Mouse (Mus musculus) intestine, postnatal 0 days (tissue): ENCODE data around the gene Fam104a. TPM values are rescaled to one million over a fixed set of nuclear protein-coding genes. Genes with fewer than 3 reads are reported as not detected.

Experiments
- ATAC-seq: fragments of 200-750 bp; cut with Nextera tagmentation; 2 replicates; pipeline ENCODE4 v1.8.0; 2017; ENCODE audit warnings: mild to moderate bottlenecking, moderate TSS enrichment, moderate library complexity
- H3K27ac ChIP-seq: fragments of 300-500 bp; sonication (generic); 2 replicates; pipeline ENCODE4 v1.5.1; 2014; ENCODE audit warnings: mild to moderate bottlenecking, low read depth, low read length, moderate library complexity
- H3K27me3 ChIP-seq: fragments of 300-500 bp; sonication (generic); replicated peaks from 2 replicates; pipeline ENCODE4 v1.6.1; 2014; ENCODE audit warnings: low read length, mixed read lengths; ENCODE audit not compliant: control insufficient read depth, insufficient read depth
- H3K36me3 ChIP-seq: fragments of 300-500 bp; sonication (generic); 2 replicates; pipeline ENCODE4 v1.6.1; 2014; ENCODE audit warnings: mild to moderate bottlenecking, moderate library complexity; ENCODE audit not compliant: control insufficient read depth, insufficient read depth
- H3K4me1 ChIP-seq: fragments of 300-500 bp; sonication (generic); replicated peaks from 2 replicates; pipeline ENCODE4 v1.6.1; 2014; ENCODE audit warnings: antibody characterized with exemption, low read length, mixed read lengths; ENCODE audit not compliant: control insufficient read depth, insufficient read depth
- H3K4me2 ChIP-seq: fragments of 300-500 bp; sonication (generic); replicated peaks from 2 replicates; pipeline ENCODE4 v1.6.1; 2014; ENCODE audit warnings: low read depth, mild to moderate bottlenecking, moderate library complexity
- H3K4me3 ChIP-seq: fragments of 300-500 bp; sonication (generic); 2 replicates; pipeline ENCODE4 v1.5.1; 2014; ENCODE audit warnings: low read depth, low read length
- H3K9ac ChIP-seq: fragments of 300-500 bp; sonication (generic); 2 replicates; pipeline ENCODE4 v1.6.1; 2014; ENCODE audit warnings: mild to moderate bottlenecking, low read depth, low read length
- H3K9me3 ChIP-seq: fragments of 300-500 bp; sonication (generic); 2 replicates; pipeline ENCODE4 v1.6.1; 2016; ENCODE audit warnings: mixed run types; ENCODE audit not compliant: control insufficient read depth
- CTCF ChIP-seq: sonication (generic); IDR thresholded peaks from 2 replicates; pipeline ENCODE4 v1.5.1; 2016; ENCODE audit warnings: low read depth, mild to moderate bottlenecking, control low read depth, antibody characterized with exemption, moderate library complexity
- WGBS: fragments of 180-500 bp; shearing (Covaris S2); extraction: QIAGEN DNeasy Blood & Tissue Kit; methylation state at CpG from one replicate; pipeline ENCODE4 v1.1.7; 2014; 5-methylcytosine and 5-hydroxymethylcytosine counted together
- polyA plus RNA-seq: library from polyadenylated mRNA; unstranded; fragments of >200 nt; fragmentation: Nextera tagmentation; extraction: Ambion mirVana; gene quantifications from 2 replicates; pipeline ENCODE4 v1.2.1, GENCODE M21; 2015

Fam104a gene
- polyA plus RNA-seq, 1 experiment from 2014 or later = 40.0 TPM

DNA sequence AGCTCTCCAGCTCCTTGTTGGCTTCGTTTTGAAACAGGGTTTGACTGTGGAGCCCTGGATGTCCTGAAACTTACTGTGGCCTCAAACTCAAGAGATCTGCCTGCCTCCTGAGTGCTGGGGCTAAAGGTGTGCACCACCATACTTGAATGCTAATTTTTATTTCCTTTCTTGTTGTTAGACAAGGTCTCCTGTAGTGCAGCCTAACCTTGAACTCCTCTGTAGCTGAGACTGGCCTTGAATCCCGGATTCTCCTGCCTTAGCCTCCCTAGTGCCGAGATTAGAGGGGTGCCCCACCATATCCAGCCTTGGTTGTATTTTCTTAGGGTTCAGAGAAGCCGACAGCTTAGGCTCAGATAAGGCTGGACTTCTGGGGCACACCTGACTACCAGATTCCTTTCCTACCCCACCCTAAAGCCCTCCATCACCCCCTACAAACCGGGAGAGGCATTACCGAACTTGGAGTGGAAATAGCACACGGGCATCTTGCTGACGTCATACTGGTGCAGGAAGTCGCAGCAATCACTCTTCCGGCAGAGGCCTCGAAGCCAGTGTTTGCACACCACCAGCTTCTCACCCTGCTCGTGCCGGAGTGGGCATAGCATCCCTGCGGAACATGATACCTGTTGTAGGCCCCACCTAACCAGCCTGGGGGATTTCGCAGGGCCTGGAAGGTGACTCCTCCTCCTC, 22.2 kb upstream of the Fam104a start:
- no peaks in the 10 kb centered on the region for H3K9me3 ChIP-seq
- H3K27ac ChIP-seq = no peak overlapping the region
- H3K4me3 ChIP-seq = no peak overlapping the region
- H3K36me3 ChIP-seq = no peaks in the 10 kb centered on the region; the same call in 1 of the 2 replicates
- 61% methylated on average over 15 of the region's 15 CpGs for WGBS
- H3K4me2 ChIP-seq = no peak overlapping the region
- H3K27me3 ChIP-seq = no peaks in the 10 kb centered on the region
- H3K4me1 ChIP-seq = 0 out of 2 replicates have a peak, but pooled peaks cover 2% of the 10 kb centered on the region
- no peak overlapping the region for H3K9ac ChIP-seq
- ATAC-seq = no peak
- no peak for TF ChIP-seq CTCF

DNA sequence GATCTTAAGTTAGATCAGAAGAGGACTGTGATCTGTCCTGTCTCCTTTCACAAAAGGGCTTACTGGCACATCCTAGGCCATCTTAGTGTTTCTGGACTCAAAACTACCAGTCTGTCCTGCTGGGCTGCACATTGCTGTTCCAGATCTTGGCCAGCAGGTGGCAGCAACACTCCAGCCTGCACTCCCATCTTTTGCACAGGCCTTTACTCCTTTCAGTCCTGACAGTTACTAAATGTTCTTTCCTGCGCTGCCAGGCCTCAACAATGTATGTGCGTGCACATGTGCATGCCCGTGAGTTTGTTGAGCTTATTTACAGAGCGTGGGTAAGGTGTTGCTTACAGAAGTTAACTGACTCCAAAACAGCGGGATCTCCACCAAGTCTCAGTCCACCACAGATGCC, 19.8 kb upstream of the Fam104a start:
- ATAC-seq = peak; percentile 29; the same call in 1 of the 2 replicates
- Histone ChIP-seq H3K36me3 (no peaks in the 10 kb centered on the region; the same call in 1 of the 2 replicates), H3K27me3 (no peaks in the 10 kb centered on the region), H3K4me2 (no peak overlapping the region), H3K4me3 (no peak overlapping the region), H3K27ac (no peak overlapping the region), H3K9me3 (no peaks in the 10 kb centered on the region), H3K9ac (no peak overlapping the region), H3K4me1 (no peaks in the 10 kb centered on the region)
- TF ChIP-seq CTCF = peak; percentile 100
- WGBS = 30% methylated on average over 5 of the region's 5 CpGs

DNA sequence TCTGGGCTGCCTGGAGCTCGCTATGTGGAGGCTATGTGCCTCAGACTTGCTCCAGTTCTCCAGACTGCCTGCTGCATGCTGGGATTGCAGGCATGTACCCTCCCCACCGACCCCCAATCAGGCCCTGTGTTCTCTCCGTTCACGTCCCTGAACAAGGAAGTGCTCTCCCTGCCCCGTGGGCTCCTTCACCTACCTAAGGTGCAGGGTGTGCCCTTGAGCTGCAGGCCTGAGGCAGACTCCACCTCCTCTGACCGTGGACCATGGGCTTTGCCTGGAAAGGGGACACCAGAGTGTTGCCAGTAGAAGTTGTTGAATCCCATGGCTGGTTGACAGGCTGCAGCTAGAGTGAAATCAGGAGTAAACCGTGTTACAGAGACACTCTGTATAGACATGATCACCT, 15.7 kb upstream of the Fam104a start:
- ATAC-seq = no peak
- no peak overlapping the region for H3K27ac ChIP-seq
- TF ChIP-seq CTCF = no peak

DNA sequence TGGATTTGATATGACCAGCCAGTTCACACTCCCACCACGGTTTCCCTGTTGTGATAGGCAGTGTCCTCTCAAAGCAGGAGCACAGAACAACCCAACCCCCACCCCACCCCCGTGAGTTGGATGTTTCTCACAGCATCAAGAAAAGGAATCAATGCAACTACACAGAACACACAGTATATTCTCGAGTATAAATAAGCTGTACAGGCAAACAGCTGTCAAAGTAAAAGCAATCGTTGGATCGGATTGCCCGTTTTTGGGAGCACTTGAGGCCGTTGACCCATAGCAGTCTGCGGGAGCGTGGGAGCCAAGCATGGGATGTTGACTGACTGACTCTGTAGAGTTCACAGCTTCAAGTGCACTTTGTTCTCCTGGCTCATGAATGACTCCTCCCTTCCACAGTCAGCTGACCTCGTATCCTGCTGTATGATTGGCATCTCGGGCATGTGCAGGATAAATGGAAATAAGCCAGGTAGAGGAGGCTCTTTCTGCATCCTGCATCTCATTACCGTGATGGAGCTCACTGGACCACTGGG, 14.1 kb upstream of the Fam104a start:
- Histone ChIP-seq H3K4me2 (no peak overlapping the region), H3K4me1 (no peaks in the 10 kb centered on the region), H3K27me3 (no peaks in the 10 kb centered on the region), H3K9ac (no peak overlapping the region), H3K36me3 (peaks cover 27% of the 10 kb centered on the region), H3K4me3 (no peak overlapping the region), H3K27ac (no peak overlapping the region), H3K9me3 (no peaks in the 10 kb centered on the region)
- WGBS = 49% methylated on average over 12 of the region's 12 CpGs
- no peak for TF ChIP-seq CTCF
- ATAC-seq = peak; percentile 83

More for the DNA sequence above, 15.7 kb upstream of the Fam104a start:
- WGBS = 59% methylated on average over 7 of the region's 7 CpGs
- H3K4me2 ChIP-seq = no peak overlapping the region
- H3K36me3 ChIP-seq = peaks cover 16% of the 10 kb centered on the region
- no peak overlapping the region for H3K9ac ChIP-seq
- no peaks in the 10 kb centered on the region for H3K9me3 ChIP-seq
- no peaks in the 10 kb centered on the region for H3K27me3 ChIP-seq
- H3K4me3 ChIP-seq = no peak overlapping the region
- H3K4me1 ChIP-seq = no peaks in the 10 kb centered on the region

DNA sequence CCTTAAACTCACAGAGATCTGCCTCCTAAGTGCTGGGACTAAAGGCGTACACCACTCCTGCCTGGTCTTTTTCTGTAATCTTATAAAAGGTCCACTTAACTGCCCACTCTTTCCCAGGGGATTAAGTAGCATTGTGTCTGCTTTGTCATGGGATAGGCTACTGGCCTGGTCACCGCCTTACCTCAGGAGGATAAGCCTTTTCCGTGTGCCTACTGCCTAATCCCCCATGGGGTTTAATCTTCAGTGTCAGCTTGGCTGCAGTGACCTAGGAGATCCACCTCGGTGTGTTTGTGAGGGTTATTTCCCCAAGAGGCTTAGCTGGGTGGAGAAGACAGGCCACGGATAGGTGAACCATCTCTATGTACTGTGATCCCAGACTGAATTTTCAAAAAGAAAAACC, 13.6 kb upstream of the Fam104a start:
- Histone ChIP-seq H3K9me3 (no peaks in the 10 kb centered on the region), H3K4me1 (no peaks in the 10 kb centered on the region), H3K4me2 (no peak overlapping the region), H3K36me3 (peaks cover 29% of the 10 kb centered on the region), H3K9ac (no peak overlapping the region), H3K4me3 (no peak overlapping the region), H3K27ac (no peak overlapping the region), H3K27me3 (no peaks in the 10 kb centered on the region)
- no peak for TF ChIP-seq CTCF
- WGBS = 78% methylated on average over 5 of the region's 5 CpGs
- no peak for ATAC-seq

- 48% methylated on average over 3 of the region's 3 CpGs for whole genome bisulfite sequencing
- H3K27me3 ChIP-seq = no peaks in the 10 kb centered on the region
- no peak overlapping the region for H3K9ac ChIP-seq
- H3K4me2 ChIP-seq = peak overlapping the region; percentile 27; the same call in 1 of the 2 replicates
- H3K36me3 ChIP-seq = peaks cover 45% of the 10 kb centered on the region
- peak overlapping the region; percentile 82 for H3K27ac ChIP-seq
- no peak overlapping the region for H3K4me3 ChIP-seq
- H3K9me3 ChIP-seq = no peaks in the 10 kb centered on the region
- no peak for ATAC-seq
- peaks cover 4% of the 10 kb centered on the region; the same call in 1 of the 2 replicates for H3K4me1 ChIP-seq
- TF ChIP-seq CTCF = no peak
These were observed 7.9 kb upstream of the Fam104a start for GRCm38 (mm10) chr11:113691851-113692250.
